Mouse (Mus musculus) cerebellum, adult 2 months (tissue): Measurements from ENCODE around the gene Ltb4r2. TPM values are rescaled to one million over a fixed set of nuclear protein-coding genes. Genes with fewer than 3 reads are reported as not detected.

Source experiments
- DNase-seq, 2 experiments: peaks; one replicate each; pipeline ENCODE4 v3.0.0; 2021
- H3K27ac ChIP-seq: fragments of 200-500 bp; 2 replicates; pipeline ENCODE4 v1.5.1; 2012; ENCODE audit warnings: low read length, control low read depth, inconsistent platforms; ENCODE audit not compliant: insufficient read depth
- H3K27me3 ChIP-seq: fragments of 200-500 bp; 2 replicates; pipeline ENCODE4 v1.6.1; 2012; ENCODE audit warnings: inconsistent platforms, mild to moderate bottlenecking, low read length, moderate library complexity; ENCODE audit not compliant: control insufficient read depth, insufficient read depth
- H3K4me1 ChIP-seq: fragments of 200-500 bp; 2 replicates; pipeline ENCODE4 v1.6.1; 2011; ENCODE audit warnings: low read length; ENCODE audit not compliant: control insufficient read depth, insufficient read depth
- H3K4me3 ChIP-seq: fragments of 200-500 bp; replicated peaks from 2 replicates; pipeline ENCODE3; 2011; ENCODE audit warnings: mild to moderate bottlenecking, low read depth, low read length, control low read depth; ENCODE audit not compliant: insufficient read depth
- CTCF ChIP-seq: fragments of 200-500 bp; IDR thresholded peaks from 2 replicates; pipeline ENCODE4 v1.5.1; 2011; ENCODE audit warnings: low read depth, mild to moderate bottlenecking, control low read depth, low read length, moderate library complexity, borderline replicate concordance; ENCODE audit not compliant: insufficient read depth
- POLR2A ChIP-seq: fragments of 200-500 bp; IDR thresholded peaks from 2 replicates; pipeline ENCODE4 v1.6.1; 2011; ENCODE audit warnings: low read length, control low read depth, borderline replicate concordance; ENCODE audit not compliant: insufficient read depth
- WGBS: fragments of 180-500 bp; shearing (Covaris S2); methylation state at CpG from one replicate; pipeline ENCODE4 v1.1.7; 2018; 5-methylcytosine and 5-hydroxymethylcytosine counted together
- polyA plus RNA-seq: library from polyadenylated mRNA; depleted of rRNA; stranded (reverse); fragments of >200 nt; gene quantifications from 2 replicates; pipeline ENCODE4 v1.2.3, GENCODE M21; 2012

Ltb4r2 gene
- polyA plus RNA-seq, 1 experiment: 0.07 TPM

- TF ChIP-seq CTCF (no peak), POLR2A (no peak)
- no peak for DNase-seq
- Histone ChIP-seq H3K27me3 (no peaks in the 10 kb centered on the region), H3K27ac (no peak overlapping the region), H3K4me1 (no peaks in the 10 kb centered on the region), H3K4me3 (no peak overlapping the region)
- 21% methylated on average over 7 of the region's 7 CpGs for WGBS
Measured at GRCm38 (mm10) chr14:55730116-55730515, 31.1 kb upstream of the Ltb4r2 start.

GRCm38 (mm10) chr14:55730531-55731032 lies 30.6 kb upstream of the Ltb4r2 start:
- no peaks in the 10 kb centered on the region for H3K27me3 ChIP-seq
- H3K27ac ChIP-seq: 0 out of 2 replicates have a peak overlapping the region, but pooled peaks have one; percentile 28
- H3K4me3 ChIP-seq: no peak overlapping the region
- TF ChIP-seq CTCF: no peak
- no peak for TF ChIP-seq POLR2A
- 7% methylated on average over 7 of the region's 7 CpGs for WGBS
- no peaks in the 10 kb centered on the region for H3K4me1 ChIP-seq
- peak in 1 of 2 experiments; percentile 31 for DNase-seq

GRCm38 (mm10) chr14:55733889-55734288 lies 27.3 kb upstream of the Ltb4r2 start:
- TF ChIP-seq POLR2A (no peak), CTCF (no peak)
- Histone ChIP-seq H3K27ac (no peak overlapping the region), H3K4me1 (no peaks in the 10 kb centered on the region), H3K4me3 (no peak overlapping the region), H3K27me3 (no peaks in the 10 kb centered on the region)
- no peak for DNase-seq
- WGBS: 79% methylated on average over 10 of the region's 10 CpGs

DNA sequence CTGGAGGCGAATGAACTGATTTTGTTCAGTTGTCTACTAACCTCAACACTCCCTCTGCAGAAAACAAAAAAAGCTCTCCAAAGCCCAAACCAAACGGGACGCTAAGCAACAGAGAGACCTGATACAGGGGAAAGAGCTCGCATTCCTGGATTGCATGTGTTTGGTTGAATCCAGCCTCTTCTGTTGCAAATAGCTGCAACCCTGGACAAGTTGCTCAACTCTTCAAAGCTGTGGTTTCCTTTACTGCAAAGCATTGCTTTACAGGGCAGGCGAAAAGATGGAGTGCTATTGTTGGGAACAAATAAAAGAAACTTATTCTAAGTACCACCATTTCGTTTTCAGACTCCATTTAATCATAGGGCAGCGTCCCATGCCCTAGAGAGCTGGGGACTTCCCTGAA lies 26.4 kb upstream of the Ltb4r2 start:
- Histone ChIP-seq H3K4me3 (no peak overlapping the region), H3K27me3 (no peaks in the 10 kb centered on the region), H3K4me1 (no peaks in the 10 kb centered on the region), H3K27ac (no peak overlapping the region)
- TF ChIP-seq POLR2A (no peak), CTCF (no peak)
- WGBS: 81% methylated on average over 7 of the region's 7 CpGs
- DNase-seq: no peak

GRCm38 (mm10) chr14:55735334-55735733 lies 25.9 kb upstream of the Ltb4r2 start:
- TF ChIP-seq POLR2A: no peak
- TF ChIP-seq CTCF: no peak
- Histone ChIP-seq H3K27me3 (no peaks in the 10 kb centered on the region), H3K27ac (no peak overlapping the region), H3K4me1 (no peaks in the 10 kb centered on the region), H3K4me3 (no peak overlapping the region)
- no peak for DNase-seq
- 82% methylated on average over 3 of the region's 3 CpGs for WGBS

GRCm38 (mm10) chr14:55735758-55736157 lies 25.5 kb upstream of the Ltb4r2 start:
- DNase-seq: no peak
- TF ChIP-seq CTCF (no peak), POLR2A (no peak)
- 62% methylated on average over 4 of the region's 4 CpGs for WGBS
- H3K4me1 ChIP-seq: no peaks in the 10 kb centered on the region
- no peak overlapping the region for H3K27ac ChIP-seq
- H3K27me3 ChIP-seq: no peaks in the 10 kb centered on the region
- no peak overlapping the region for H3K4me3 ChIP-seq

- no peak for DNase-seq
- no peak overlapping the region for H3K27ac ChIP-seq
- no peak for TF ChIP-seq POLR2A
- no peaks in the 10 kb centered on the region for H3K27me3 ChIP-seq
- no peak overlapping the region for H3K4me3 ChIP-seq
- no peaks in the 10 kb centered on the region for H3K4me1 ChIP-seq
- 89% methylated on average over 9 of the region's 9 CpGs for WGBS
Measured at GRCm38 (mm10) chr14:55737086-55737687, 24.0 kb upstream of the Ltb4r2 start.

- peak; percentile 73 to 84 for DNase-seq
- no peak overlapping the region for H3K4me3 ChIP-seq
- WGBS: 9% methylated on average over 10 of the region's 10 CpGs
Measured at GRCm38 (mm10) chr14:55743711-55744110, 17.5 kb upstream of the Ltb4r2 start.

More at GRCm38 (mm10) chr14:55743711-55744110, 17.5 kb upstream of the Ltb4r2 start:
- H3K4me1 ChIP-seq: 0 out of 2 replicates have a peak, but pooled peaks cover 4% of the 10 kb centered on the region
- H3K27me3 ChIP-seq: no peaks in the 10 kb centered on the region
- no peak overlapping the region for H3K27ac ChIP-seq
- TF ChIP-seq POLR2A: no peak
- peak; percentile 96 for TF ChIP-seq CTCF
